Mouse (Mus musculus) cerebellum, adult 2 months (tissue): Measurements from ENCODE around the gene Aldh5a1.

Source experiments
- CTCF ChIP-seq: fragments of 200-500 bp; IDR thresholded peaks from 2 replicates; pipeline ENCODE4 v1.5.1; 2011; ENCODE audit warnings: low read depth, mild to moderate bottlenecking, control low read depth, low read length, moderate library complexity, borderline replicate concordance; ENCODE audit not compliant: insufficient read depth
- POLR2A ChIP-seq: fragments of 200-500 bp; IDR thresholded peaks from 2 replicates; pipeline ENCODE4 v1.6.1; 2011; ENCODE audit warnings: low read length, control low read depth, borderline replicate concordance; ENCODE audit not compliant: insufficient read depth

DNA sequence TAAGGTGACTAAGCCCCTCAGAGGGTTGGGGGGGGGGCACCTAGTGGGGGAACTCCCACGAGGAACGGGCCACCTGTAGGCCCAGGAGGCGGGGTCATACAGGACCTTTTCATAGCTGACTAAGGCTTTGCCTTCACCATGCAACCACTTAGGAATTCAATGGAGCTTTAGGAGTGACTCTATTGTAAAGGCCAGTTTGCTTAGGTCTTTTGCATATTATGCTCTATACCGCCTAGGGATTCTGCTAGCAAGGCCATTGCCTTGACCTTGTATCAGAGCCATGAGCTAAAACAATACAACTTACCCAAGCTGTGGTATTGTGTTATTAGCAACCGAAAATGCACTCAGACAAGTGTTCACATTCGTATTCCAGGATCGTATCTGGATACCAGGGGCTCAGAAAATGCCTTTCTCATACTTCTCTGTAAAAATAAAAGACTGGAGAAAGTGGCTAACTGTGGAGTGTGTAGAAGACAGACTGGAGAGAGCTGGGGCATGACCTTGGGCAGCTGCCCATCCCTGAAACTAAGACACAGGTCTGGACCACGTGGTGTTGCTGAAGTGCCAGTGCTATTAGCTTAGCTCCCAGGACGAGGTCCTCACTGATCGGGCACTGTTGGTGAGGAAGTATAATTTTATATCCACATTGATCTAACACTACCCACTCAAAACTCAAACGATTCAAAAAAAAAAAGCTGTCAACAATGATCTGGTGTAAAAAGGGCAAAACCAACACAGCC lies 30.5 kb downstream of the Aldh5a1 start:
- TF ChIP-seq CTCF (no peak), POLR2A (no peak)
